Mouse (Mus musculus) stomach, postnatal 0 days (tissue): ENCODE results near the gene Hsdl2. TPM values are rescaled to one million over a fixed set of nuclear protein-coding genes. Genes with fewer than 3 reads are reported as not detected.

Source experiments
- ATAC-seq: fragments of 200-750 bp; cut with Nextera tagmentation; 2 replicates; pipeline ENCODE4 v1.8.0; 2017; ENCODE audit not compliant: low FRiP score, low TSS enrichment
- DNase-seq: peaks from one replicate; pipeline ENCODE4 v3.0.0-alpha.2; 2016; ENCODE audit warnings: low spot score
- H3K27ac ChIP-seq: fragments of 300-500 bp; sonication (generic); replicated peaks from 2 replicates; pipeline ENCODE4 v1.5.1; 2014; ENCODE audit warnings: mild to moderate bottlenecking, control low read depth
- H3K27me3 ChIP-seq: fragments of 300-500 bp; sonication (generic); 2 replicates; pipeline ENCODE4 v1.6.1; 2014; ENCODE audit warnings: low read length; ENCODE audit not compliant: control insufficient read depth, insufficient read depth
- H3K36me3 ChIP-seq: fragments of 300-500 bp; sonication (generic); 2 replicates; pipeline ENCODE4 v1.6.1; 2014; ENCODE audit warnings: low read length, mixed read lengths; ENCODE audit not compliant: control insufficient read depth, insufficient read depth
- H3K4me1 ChIP-seq: fragments of 300-500 bp; sonication (generic); replicated peaks from 2 replicates; pipeline ENCODE4 v1.6.1; 2014; ENCODE audit warnings: antibody characterized with exemption; ENCODE audit not compliant: control insufficient read depth, insufficient read depth
- H3K4me2 ChIP-seq: fragments of 300-500 bp; sonication (generic); replicated peaks from 2 replicates; pipeline ENCODE4 v1.6.1; 2014; ENCODE audit warnings: low read depth, mild to moderate bottlenecking, control low read depth, moderate library complexity
- H3K4me3 ChIP-seq: fragments of 300-500 bp; sonication (generic); 2 replicates; pipeline ENCODE4 v1.5.1; 2014; ENCODE audit warnings: low read depth, low read length, control low read depth
- H3K9ac ChIP-seq: fragments of 300-500 bp; sonication (generic); 2 replicates; pipeline ENCODE4 v1.6.1; 2014; ENCODE audit warnings: mild to moderate bottlenecking, low read length, control low read depth, mixed read lengths
- H3K9me3 ChIP-seq: fragments of 300-500 bp; sonication (generic); 2 replicates; pipeline ENCODE4 v1.6.1; 2016; ENCODE audit warnings: low read length; ENCODE audit not compliant: control insufficient read depth
- CTCF ChIP-seq: IDR thresholded peaks from 2 replicates; pipeline ENCODE4 v1.5.1; 2016; ENCODE audit warnings: antibody characterized with exemption, low read depth, mild to moderate bottlenecking, moderate library complexity
- EP300 ChIP-seq: optimal IDR thresholded peaks from 2 replicates; pipeline ENCODE3; 2016; ENCODE audit warnings: antibody characterized with exemption
- WGBS: fragments of 180-500 bp; shearing (Covaris S2); extraction: QIAGEN DNeasy Blood & Tissue Kit; methylation state at CpG from one replicate; pipeline ENCODE4 v1.1.7; 2014; 5-methylcytosine and 5-hydroxymethylcytosine counted together
- polyA plus RNA-seq: library from polyadenylated mRNA; unstranded; fragments of >200 nt; fragmentation: Nextera tagmentation; extraction: Ambion mirVana; gene quantifications from 2 replicates; pipeline ENCODE4 v1.2.1, GENCODE M21; 2015

Gene Hsdl2
- polyA plus RNA-seq, 1 experiment from 2014 or later, result 49.4 TPM

DNA sequence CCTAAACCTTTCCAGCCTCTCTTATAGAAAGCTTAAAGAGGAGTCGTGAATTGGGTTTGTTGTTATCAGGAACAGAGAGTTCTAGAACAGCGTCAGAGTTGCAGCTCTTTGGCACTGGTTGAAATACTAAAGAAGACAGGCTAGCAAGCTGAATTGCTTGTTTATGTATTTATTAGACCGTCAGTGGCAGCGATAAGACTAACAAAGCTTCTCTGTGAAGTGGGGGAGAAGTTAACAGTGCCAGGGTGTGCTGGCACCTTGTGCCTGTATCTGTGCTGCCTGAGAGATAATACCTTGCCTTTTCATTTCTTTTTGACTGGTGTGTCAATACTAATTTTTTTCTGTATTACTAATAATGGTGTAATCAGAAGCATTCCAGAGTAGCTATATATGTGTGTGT lies 46.9 kb downstream of the Hsdl2 start:
- no peak for ATAC-seq
- WGBS, result 50% methylated on average over 4 of the region's 4 CpGs

DNA sequence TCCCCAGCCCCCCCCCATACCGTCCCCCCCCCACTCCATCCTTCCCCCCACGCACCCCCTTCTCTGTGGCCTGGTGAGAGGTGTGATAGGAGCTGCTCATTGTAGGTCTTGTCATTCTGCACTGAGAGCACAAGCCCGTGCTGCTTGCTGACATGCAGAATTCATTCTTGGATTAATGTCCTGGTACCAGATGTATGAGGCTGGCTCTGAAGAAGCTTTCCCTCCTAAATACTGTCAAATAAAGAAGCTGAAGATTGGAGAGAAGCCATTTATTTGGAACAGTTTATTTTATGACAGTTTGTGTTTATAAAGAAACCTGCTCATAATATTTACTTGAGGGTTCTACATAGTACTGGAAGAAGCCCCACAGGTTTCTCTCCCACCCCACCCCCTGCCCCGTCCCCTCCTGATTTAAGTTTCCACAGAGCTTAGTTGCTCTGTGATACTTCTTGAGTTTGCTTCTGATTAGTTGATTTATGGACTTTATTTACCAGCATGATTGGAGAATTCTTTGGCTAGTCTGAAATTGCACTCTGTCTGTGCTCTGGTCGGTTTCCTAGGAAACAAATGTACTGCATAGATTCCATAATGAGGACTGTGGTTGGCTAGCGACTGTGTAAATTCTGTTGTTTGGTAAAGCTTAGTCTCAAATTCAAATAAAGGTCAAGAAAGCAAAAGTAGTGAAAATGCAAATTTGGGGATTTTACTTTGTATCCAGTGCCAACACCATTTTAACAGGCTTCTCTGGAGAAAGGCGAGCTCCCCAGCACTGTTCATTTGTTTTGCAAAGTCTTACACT lies 47.9 kb downstream of the Hsdl2 start:
- Histone ChIP-seq H3K4me3 (no peak overlapping the region), H3K36me3 (no peaks in the 10 kb centered on the region), H3K27me3 (no peaks in the 10 kb centered on the region), H3K4me1 (no peaks in the 10 kb centered on the region), H3K9me3 (no peaks in the 10 kb centered on the region), H3K4me2 (0 out of 2 replicates have a peak overlapping the region, but pooled peaks have one; percentile 2), H3K9ac (no peak overlapping the region), H3K27ac (no peak overlapping the region)
- WGBS, result 21% methylated on average over 7 of the region's 7 CpGs
- TF ChIP-seq CTCF (no peak), EP300 (no peak)
- ATAC-seq (no peak), DNase-seq (no peak)

More for the DNA sequence above, 46.9 kb downstream of the Hsdl2 start:
- Histone ChIP-seq H3K27ac (no peak overlapping the region), H3K9me3 (no peaks in the 10 kb centered on the region), H3K9ac (no peak overlapping the region), H3K36me3 (no peaks in the 10 kb centered on the region), H3K4me2 (no peak overlapping the region), H3K4me1 (no peaks in the 10 kb centered on the region), H3K4me3 (no peak overlapping the region), H3K27me3 (no peaks in the 10 kb centered on the region)
- TF ChIP-seq CTCF, result no peak
- no peak for TF ChIP-seq EP300
- no peak for DNase-seq

DNA sequence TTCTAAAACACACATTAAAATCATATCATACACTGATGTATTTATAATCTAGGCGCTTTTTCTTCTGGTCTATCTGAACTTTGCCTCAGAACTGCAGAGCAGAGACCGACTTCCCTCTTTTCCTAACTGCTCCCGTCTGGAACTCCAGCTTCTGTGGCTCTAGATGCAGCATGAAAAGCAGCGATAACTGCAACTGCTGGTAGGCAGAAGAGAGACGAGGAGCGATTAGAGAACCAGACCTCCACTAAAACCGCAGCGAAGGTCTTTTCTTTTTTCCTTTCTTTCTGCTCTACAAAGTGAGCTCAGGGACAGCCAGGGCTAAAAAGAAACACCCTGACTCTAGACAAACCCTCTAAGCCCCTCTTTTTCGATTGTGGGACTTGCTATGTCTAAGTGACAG lies 48.8 kb downstream of the Hsdl2 start:
- Histone ChIP-seq H3K4me1 (no peaks in the 10 kb centered on the region), H3K27ac (no peak overlapping the region), H3K27me3 (no peaks in the 10 kb centered on the region), H3K4me3 (no peak overlapping the region), H3K36me3 (no peaks in the 10 kb centered on the region), H3K4me2 (no peak overlapping the region), H3K9ac (no peak overlapping the region), H3K9me3 (no peaks in the 10 kb centered on the region)
- WGBS, result 47% methylated on average over 9 of the region's 9 CpGs
- DNase-seq, result no peak
- TF ChIP-seq EP300 (no peak), CTCF (no peak)
- no peak for ATAC-seq

DNA sequence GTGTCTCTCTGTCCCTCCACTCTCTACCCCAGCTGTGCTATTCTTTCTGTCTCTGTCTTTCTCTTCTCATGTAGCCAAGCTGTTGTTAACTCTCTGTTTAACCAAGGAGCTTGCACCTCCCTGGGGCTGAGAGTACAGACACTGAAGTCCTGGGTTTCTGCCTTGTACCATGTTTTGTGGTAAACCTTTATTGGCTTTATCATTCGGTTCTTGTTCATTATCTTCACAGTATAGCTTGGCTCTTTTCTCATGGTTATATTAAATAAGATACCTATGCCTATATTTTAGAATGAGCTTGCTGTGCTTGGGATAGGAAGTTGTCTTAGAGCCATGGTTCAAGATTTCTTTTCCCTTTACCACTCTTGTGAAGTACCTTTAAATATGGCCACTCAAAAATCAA lies 53.2 kb downstream of the Hsdl2 start:
- 83% methylated on average over 1 of the region's 1 CpGs for WGBS
- Histone ChIP-seq H3K4me1 (no peaks in the 10 kb centered on the region), H3K4me3 (no peak overlapping the region), H3K27ac (no peak overlapping the region), H3K36me3 (no peaks in the 10 kb centered on the region), H3K9ac (no peak overlapping the region), H3K4me2 (no peak overlapping the region), H3K27me3 (no peaks in the 10 kb centered on the region), H3K9me3 (no peaks in the 10 kb centered on the region)
- DNase-seq, result no peak
- TF ChIP-seq EP300, result no peak
- no peak for TF ChIP-seq CTCF
- ATAC-seq, result no peak

DNA sequence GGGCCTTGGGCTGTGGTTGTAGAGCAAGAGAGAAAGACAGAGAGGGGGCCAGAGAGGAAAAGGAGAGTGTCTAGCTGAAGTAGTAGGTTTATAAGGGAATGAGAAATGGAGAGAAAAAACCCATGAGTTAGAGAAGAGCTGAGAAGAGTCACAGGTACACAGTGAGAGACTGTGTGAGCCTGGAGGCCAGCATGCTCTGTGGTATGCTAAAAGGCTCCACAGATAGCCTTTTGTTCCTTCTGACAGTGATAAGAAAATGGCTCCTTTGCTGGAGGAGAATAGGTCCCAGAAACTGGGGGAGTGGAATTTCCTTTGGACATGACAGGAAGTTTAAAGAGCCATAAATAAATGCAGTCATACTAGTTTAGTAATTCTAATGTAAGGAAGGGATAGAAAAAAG lies 57.8 kb downstream of the Hsdl2 start:
- Histone ChIP-seq H3K9ac (no peak overlapping the region), H3K4me1 (no peaks in the 10 kb centered on the region), H3K4me3 (no peak overlapping the region), H3K27me3 (no peaks in the 10 kb centered on the region), H3K4me2 (no peak overlapping the region), H3K36me3 (no peaks in the 10 kb centered on the region), H3K9me3 (no peaks in the 10 kb centered on the region), H3K27ac (no peak overlapping the region)
- TF ChIP-seq EP300 (no peak), CTCF (no peak)
- DNase-seq (no peak), ATAC-seq (no peak)

DNA sequence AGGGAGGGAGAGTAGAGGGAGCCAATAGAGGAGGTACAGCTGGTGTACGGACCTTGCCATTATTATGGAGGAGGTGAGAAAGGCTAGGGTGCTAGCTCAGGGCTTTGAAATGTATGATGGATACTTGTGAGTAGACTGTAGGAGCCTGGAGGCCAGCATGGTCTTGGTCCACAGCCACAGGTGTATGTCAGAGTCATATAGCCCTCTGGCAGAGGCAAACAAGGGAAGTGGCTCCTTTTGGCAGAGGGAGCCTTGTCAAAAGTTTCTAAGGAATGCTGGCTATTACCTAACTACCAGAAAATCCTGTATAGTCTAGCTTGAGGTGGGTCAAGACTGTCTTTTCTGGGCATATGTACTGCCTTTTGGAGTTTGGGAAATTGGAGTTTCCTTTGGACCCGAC lies 59.4 kb downstream of the Hsdl2 start:
- H3K27ac ChIP-seq, result no peak overlapping the region
- WGBS, result 61% methylated on average over 2 of the region's 2 CpGs
- ATAC-seq (no peak), DNase-seq (no peak)
- H3K27me3 ChIP-seq, result no peaks in the 10 kb centered on the region
- H3K36me3 ChIP-seq, result no peaks in the 10 kb centered on the region
- no peaks in the 10 kb centered on the region for H3K9me3 ChIP-seq
- no peak overlapping the region for H3K4me3 ChIP-seq
- no peak overlapping the region for H3K9ac ChIP-seq
- TF ChIP-seq EP300 (no peak), CTCF (no peak)
- H3K4me1 ChIP-seq, result no peaks in the 10 kb centered on the region
- H3K4me2 ChIP-seq, result no peak overlapping the region
